Mouse (Mus musculus) retina, postnatal 7 days (tissue): ENCODE results near the gene Camk1d.

Source experiments
- DNase-seq: peaks from one replicate; pipeline ENCODE4 v3.0.0-alpha.2; 2012; ENCODE audit warnings: low read depth, low spot score

Gene Camk1d

GRCm38 (mm10) chr2:5714211-5715053, at the start of gene Camk1d:
Gene Camk1d, minus strand, starts transcription at chr2:5714515.
- DNase-seq, result peak; percentile 65

GRCm38 (mm10) chr2:5762031-5762430, 47.7 kb upstream of the Camk1d start:
- DNase-seq, result no peak

- DNase-seq, result no peak
These were observed 46.2 kb upstream of the Camk1d start for GRCm38 (mm10) chr2:5760479-5761008.

- no peak for DNase-seq
These were observed 44.3 kb upstream of the Camk1d start for GRCm38 (mm10) chr2:5758569-5758968.

GRCm38 (mm10) chr2:5750872-5751271, 36.6 kb upstream of the Camk1d start:
- DNase-seq, result no peak

- DNase-seq, result no peak
These were observed 34.9 kb upstream of the Camk1d start for GRCm38 (mm10) chr2:5749210-5749609.

GRCm38 (mm10) chr2:5747545-5748043, 33.3 kb upstream of the Camk1d start:
- DNase-seq, result no peak

- DNase-seq, result no peak
These were observed 32.2 kb upstream of the Camk1d start for GRCm38 (mm10) chr2:5746529-5746928.

- no peak for DNase-seq
These were observed 29.6 kb upstream of the Camk1d start for GRCm38 (mm10) chr2:5743886-5744285.

- DNase-seq, result no peak
These were observed 26.6 kb upstream of the Camk1d start for GRCm38 (mm10) chr2:5740913-5741312.

- DNase-seq, result no peak
These were observed 21.6 kb upstream of the Camk1d start for GRCm38 (mm10) chr2:5735881-5736280.

- DNase-seq, result no peak
These were observed 19.2 kb upstream of the Camk1d start for GRCm38 (mm10) chr2:5733300-5734085.

- no peak for DNase-seq
These were observed 17.7 kb upstream of the Camk1d start for GRCm38 (mm10) chr2:5732047-5732446.

GRCm38 (mm10) chr2:5730364-5730792, 16.1 kb upstream of the Camk1d start:
- no peak for DNase-seq

- no peak for DNase-seq
These were observed 15.6 kb upstream of the Camk1d start for GRCm38 (mm10) chr2:5729931-5730330.

- no peak for DNase-seq
These were observed 10.8 kb upstream of the Camk1d start for GRCm38 (mm10) chr2:5725028-5725701.

- no peak for DNase-seq
These were observed 3.4 kb upstream of the Camk1d start for GRCm38 (mm10) chr2:5717675-5718074.

GRCm38 (mm10) chr2:5715544-5715943, 1.2 kb upstream of the Camk1d start:
- no peak for DNase-seq

- no peak for DNase-seq
These were observed 717 bp upstream of the Camk1d start for GRCm38 (mm10) chr2:5715054-5715410.

- no peak for DNase-seq
These were observed 747 bp downstream of the Camk1d start for GRCm38 (mm10) chr2:5713325-5714210.

- DNase-seq, result no peak
These were observed 2.1 kb downstream of the Camk1d start for GRCm38 (mm10) chr2:5712255-5712654.
